Mouse (Mus musculus) lung, adult 2 months (tissue): ENCODE measurements around the gene Plet1.

Source experiments
- CTCF ChIP-seq: fragments of 200-500 bp; IDR thresholded peaks from 2 replicates; pipeline ENCODE4 v1.5.1; 2011; ENCODE audit warnings: mild to moderate bottlenecking, low read length, control low read depth; ENCODE audit not compliant: insufficient read depth
- POLR2A ChIP-seq: fragments of 200-500 bp; IDR thresholded peaks from 2 replicates; pipeline ENCODE4 v1.6.1; 2011; ENCODE audit warnings: low read depth, mild to moderate bottlenecking, control low read depth, low read length, borderline replicate concordance; ENCODE audit errors: extremely low read depth

DNA sequence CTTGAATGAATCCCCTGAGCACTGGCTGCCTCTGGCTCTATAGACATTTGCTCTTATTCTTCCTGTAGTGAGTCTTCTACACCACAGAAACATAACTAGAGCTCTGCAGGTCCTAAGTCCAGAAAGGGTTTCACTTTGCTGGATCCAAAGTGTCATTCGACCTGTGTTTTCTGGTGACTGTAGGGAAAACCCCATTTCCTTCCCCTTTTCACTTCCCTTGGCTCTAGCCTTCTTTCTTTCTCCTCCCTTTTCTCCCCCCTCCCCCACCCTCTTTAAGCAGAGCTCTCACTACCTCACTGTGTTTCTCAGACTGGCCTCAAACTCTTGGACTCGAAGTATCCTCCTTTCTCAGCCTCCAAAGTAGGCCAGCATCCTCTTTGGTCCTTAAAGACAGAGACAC is 34.8 kb upstream of the Plet1 start:
- no peak for TF ChIP-seq CTCF
- TF ChIP-seq POLR2A = no peak
